Mouse (Mus musculus): ENCODE measurements around the gene Ddx11.

- TF ChIP-seq MYOG (IDR thresholded peaks at IDR 0.05; ENCODE audit: control insufficient read depth in 1 of 3, insufficient read depth in 1 of 3, insufficient read length in 2 of 3, low read depth in 2 of 3) (no peak), POLR2A (IDR thresholded peaks at IDR 0.05; ENCODE audit: insufficient read length, low read depth) (no peak), TCF12 (IDR thresholded peaks at IDR 0.05; ENCODE audit: insufficient read depth, poor library complexity, severe bottlenecking) (no peak), MAX (IDR thresholded peaks at IDR 0.05; ENCODE audit: low read depth) (no peak), REST (IDR thresholded peaks at IDR 0.05; ENCODE audit: insufficient read depth, insufficient read length) (no peak), E2F4 (IDR thresholded peaks at IDR 0.05; ENCODE audit: insufficient read depth) (no peak), USF1 (IDR thresholded peaks at IDR 0.05; ENCODE audit: low read depth) (no peak)
Measured at GRCm38 (mm10) chr17:66084486-66084885, 38.8 kb upstream of the Ddx11 start.
